Mouse (Mus musculus) heart, postnatal 0 days (tissue): Measurements from ENCODE around the gene Srd5a1.

ENCODE experiments used
- CTCF ChIP-seq: IDR thresholded peaks from 2 replicates; pipeline ENCODE4 v1.5.1; 2016; ENCODE audit warnings: antibody characterized with exemption, control low read depth, low read depth
- EP300 ChIP-seq: IDR thresholded peaks from 2 replicates; pipeline ENCODE4 v1.6.1; 2016; ENCODE audit warnings: antibody characterized with exemption, low read depth

GRCm38 (mm10) chr13:69624510-69624909 is 13.3 kb upstream of the Srd5a1 start:
- TF ChIP-seq CTCF (no peak), EP300 (no peak)
